Comparison of ENCODE assay signal across 13 mouse cellular contexts in the genomic region with DNA sequence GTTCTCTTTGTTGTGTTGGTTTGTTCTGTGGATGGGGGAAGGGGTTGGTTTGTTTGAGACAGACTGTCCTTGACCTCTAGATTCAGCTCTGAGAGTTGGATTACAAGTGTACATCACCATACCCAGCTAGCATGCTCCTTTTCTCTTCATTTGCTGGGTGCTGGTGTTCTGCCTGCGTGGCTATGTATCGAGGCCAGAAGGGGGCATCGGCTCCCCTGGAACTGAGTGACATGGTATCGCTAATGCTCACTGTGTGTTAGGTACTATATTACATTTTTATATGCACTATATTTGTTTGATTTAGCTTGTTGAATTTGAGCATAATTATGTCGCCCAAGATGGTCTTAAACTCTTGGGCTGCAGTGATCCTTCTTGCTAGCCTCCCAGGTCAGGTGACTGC. TPM values are rescaled to one million over a fixed set of nuclear protein-coding genes. Genes with fewer than 3 reads are reported as not detected.
DNase-seq lines count a peak whose midpoint lies in the region; ATAC-seq and TF ChIP-seq lines count a peak whose summit lies in the region.
"Had no signal": no experiment of that assay in that cellular context is flagged by ENCODE, and none has a peak within 500 bp of the region (broad histone marks: within the 10 kb centered on the region; RNA-seq: fewer than 3 reads in every experiment).

No protein-coding gene starts in this region.

- DNase-seq in heart, adult 2 months, result no peak
- DNase-seq in liver, embryonic 14.5 days (ENCODE audit: low read depth in 3 of 3, low spot score in 3 of 3), result no peak
- no peak for DNase-seq in liver
- no peak for DNase-seq in spleen, postnatal 36 days (ENCODE audit: low spot score in 2 of 2)
- DNase-seq in neural tube, embryonic 10.5 days (ENCODE audit: extremely low spot score, low spot score), result no peak
- DNase-seq: B cell, adult 2 months; cerebellum, postnatal 10 days; retina, postnatal 1 day; spleen, adult 18-20 months had no signal

- 88% methylated on average over 5 of the region's 5 CpGs for WGBS in heart, adult 2 months
- WGBS in heart, embryonic 12.5 days, result 86% methylated on average over 5 of the region's 5 CpGs
- 79% methylated on average over 5 of the region's 5 CpGs for WGBS in liver, embryonic 14.5 days (ENCODE audit: insufficient replicate concordance)
- WGBS in embryonic facial prominence, embryonic 15.5 days, result 79% methylated on average over 5 of the region's 5 CpGs

- no peaks in the 10 kb centered on the region for H3K36me3 ChIP-seq in heart, adult 2 months (ENCODE audit: control insufficient read depth, insufficient read depth, low read length)
- peaks cover 80% of the 10 kb centered on the region for H3K36me3 ChIP-seq in heart, embryonic 12.5 days
- no peaks in the 10 kb centered on the region; the same call in 1 of the 2 replicates for H3K36me3 ChIP-seq in liver, embryonic 14.5 days (replicated peaks; ENCODE audit: control insufficient read depth, insufficient read depth, low read depth)
- H3K36me3 ChIP-seq in ES-Bruce4 (ENCODE audit: control insufficient read depth, insufficient read depth, low read length, poor library complexity, severe bottlenecking), result peaks cover 7% of the 10 kb centered on the region
- peaks cover 66% of the 10 kb centered on the region for H3K36me3 ChIP-seq in embryonic facial prominence, embryonic 15.5 days

- H3K9ac ChIP-seq in heart, adult 2 months (ENCODE audit: low read depth, low read length), result no peak overlapping the region
- H3K9ac ChIP-seq in heart, embryonic 12.5 days, result no peak overlapping the region
- H3K9ac ChIP-seq in liver, embryonic 14.5 days (replicated peaks), result no peak overlapping the region
- H3K9ac ChIP-seq in ES-Bruce4 (ENCODE audit: low read depth, poor library complexity, severe bottlenecking), result no peak overlapping the region
- H3K9ac ChIP-seq in embryonic facial prominence, embryonic 15.5 days, result no peak overlapping the region

- H3K79me2 ChIP-seq in heart, adult 2 months (replicated peaks; ENCODE audit: control insufficient read depth, insufficient read depth, low read length), result peaks cover 2% of the 10 kb centered on the region

- peaks cover 1% of the 10 kb centered on the region for H3K4me1 ChIP-seq in heart, adult 2 months (ENCODE audit: control insufficient read depth, insufficient read depth, low read length)
- peaks cover 14% of the 10 kb centered on the region for H3K4me1 ChIP-seq in heart, embryonic 12.5 days (replicated peaks)
- H3K4me1 ChIP-seq in liver, embryonic 14.5 days (replicated peaks; ENCODE audit: control insufficient read depth in 2 of 2, insufficient read depth in 2 of 2, low read length in 1 of 2), result peaks cover 2 to 6% of the 10 kb centered on the region in 2 experiments; a peak in 3 of 4 replicates
- no peaks in the 10 kb centered on the region for H3K4me1 ChIP-seq in ES-Bruce4 (ENCODE audit: control insufficient read depth, insufficient read depth, low read length)
- H3K4me1 ChIP-seq in embryonic facial prominence, embryonic 15.5 days, result no peaks in the 10 kb centered on the region; the same call in 1 of the 2 replicates

- TF ChIP-seq CTCF in heart, adult 2 months (IDR thresholded peaks at IDR 0.05), result peak; percentile 33
- peak; percentile 57 for TF ChIP-seq CTCF in liver, embryonic 14.5 days (IDR thresholded peaks at IDR 0.05; ENCODE audit: low read depth)
- TF ChIP-seq CTCF in ES-Bruce4 (IDR thresholded peaks at IDR 0.05; ENCODE audit: low read depth, low read length), result peak; percentile 51

- TF ChIP-seq EP300 in heart, adult 2 months (IDR thresholded peaks at IDR 0.05; ENCODE audit: insufficient read depth, low read depth, low read length), result no peak
- no peak for TF ChIP-seq EP300 in liver, embryonic 14.5 days (IDR thresholded peaks at IDR 0.05; ENCODE audit: low read depth)
- no peak for TF ChIP-seq EP300 in ES-Bruce4 (IDR thresholded peaks at IDR 0.05; ENCODE audit: insufficient read depth, low read depth, low read length)

- H3K27me3 ChIP-seq in heart, adult 2 months (ENCODE audit: control insufficient read depth, insufficient read depth, low read length), result no peaks in the 10 kb centered on the region
- H3K27me3 ChIP-seq in heart, embryonic 12.5 days (replicated peaks), result no peaks in the 10 kb centered on the region
- no peaks in the 10 kb centered on the region for H3K27me3 ChIP-seq in liver, embryonic 14.5 days (ENCODE audit: control insufficient read depth, insufficient read depth, low read length)
- no peaks in the 10 kb centered on the region for H3K27me3 ChIP-seq in ES-Bruce4 (ENCODE audit: control insufficient read depth, insufficient read depth, low read length, poor library complexity, severe bottlenecking)
- H3K27me3 ChIP-seq in embryonic facial prominence, embryonic 15.5 days, result no peaks in the 10 kb centered on the region

- no peak for ATAC-seq in heart, embryonic 12.5 days (ENCODE audit: insufficient number of reproducible peaks, low FRiP score)
- no peak for ATAC-seq in liver, embryonic 14.5 days (ENCODE audit: insufficient read depth)
- no peak for ATAC-seq in embryonic facial prominence, embryonic 15.5 days (ENCODE audit: insufficient number of reproducible peaks, low FRiP score, low TSS enrichment, low read depth)

- TF ChIP-seq POLR2A in heart, adult 2 months (IDR thresholded peaks at IDR 0.05; ENCODE audit: insufficient read depth, low read depth, low read length), result no peak
- no peak for TF ChIP-seq POLR2A in ES-Bruce4 (IDR thresholded peaks at IDR 0.05; ENCODE audit: insufficient read depth, low read length)

- no peak overlapping the region for H3K4me2 ChIP-seq in heart, embryonic 12.5 days
- H3K4me2 ChIP-seq in liver, embryonic 14.5 days (ENCODE audit: low read depth), result no peak overlapping the region
- no peak overlapping the region for H3K4me2 ChIP-seq in embryonic facial prominence, embryonic 15.5 days (replicated peaks)
- H3K4me2 ChIP-seq: midbrain, embryonic 11.5 days had no signal

- peak overlapping the region; percentile 13 for H3K27ac ChIP-seq in heart, adult 2 months
- H3K27ac ChIP-seq in heart, embryonic 12.5 days (ENCODE audit: poor library complexity, severe bottlenecking), result no peak overlapping the region
- H3K27ac ChIP-seq in liver, embryonic 14.5 days, result no peak overlapping the region
- H3K27ac ChIP-seq in ES-Bruce4 (ENCODE audit: insufficient read depth, low read length), result no peak overlapping the region
- H3K27ac ChIP-seq in embryonic facial prominence, embryonic 15.5 days (replicated peaks), result 0 out of 2 replicates have a peak overlapping the region, but pooled peaks have one; percentile 22

- no peaks in the 10 kb centered on the region for H3K9me3 ChIP-seq in heart, embryonic 12.5 days (replicated peaks)
- no peaks in the 10 kb centered on the region for H3K9me3 ChIP-seq in liver, embryonic 14.5 days (ENCODE audit: control insufficient read depth, low read length)
- no peaks in the 10 kb centered on the region for H3K9me3 ChIP-seq in ES-Bruce4 (replicated peaks; ENCODE audit: control insufficient read depth, insufficient read depth, low read length, poor library complexity, severe bottlenecking)
- no peaks in the 10 kb centered on the region for H3K9me3 ChIP-seq in embryonic facial prominence, embryonic 15.5 days (replicated peaks)

- intact Hi-C loops in heart, adult 2 months (cut with DNase I), result no loop called here

- no peak overlapping the region for H3K4me3 ChIP-seq in heart, adult 2 months
- H3K4me3 ChIP-seq in heart, embryonic 12.5 days, result no peak overlapping the region
- H3K4me3 ChIP-seq in liver, embryonic 14.5 days (ENCODE audit: insufficient read depth in 1 of 2, low read depth in 2 of 2, low read length in 2 of 2), result no peak overlapping the region
- no peak overlapping the region for H3K4me3 ChIP-seq in ES-Bruce4 (ENCODE audit: low read depth, low read length)
- no peak overlapping the region for H3K4me3 ChIP-seq in embryonic facial prominence, embryonic 15.5 days (replicated peaks)

RNA-seq across cellular contexts. Expression of gene Traf4, which starts 19.2 kb away (rescaled TPM):
- 1 to 10 TPM; 3.7 to 6.0 TPM for total RNA-seq in heart, adult 2 months (2021)
- polyA plus RNA-seq in heart, adult 2 months (2012; rRNA removed), result 11.2 and 13.4 TPM in 2 replicates
- polyA plus RNA-seq in heart, embryonic 12.5 days (2016; fragmentation: Nextera tagmentation; extraction: Ambion mirVana), result 51.8 and 52.5 TPM in 2 replicates
- polyA plus RNA-seq in liver, embryonic 14.5 days (2012; rRNA removed), result 35.1 and 39.9 TPM in 2 replicates
- 17.1 and 18.0 TPM in 2 replicates for polyA plus RNA-seq in liver, embryonic 14.5 days (2014; fragmentation: Nextera tagmentation; extraction: Ambion mirVana)
- 87.4 and 99.3 TPM in 2 replicates for polyA plus RNA-seq in ES-Bruce4 (2011; ENCODE audit: insufficient read depth, insufficient read length, low read depth, missing spikeins)
- polyA plus RNA-seq in embryonic facial prominence, embryonic 15.5 days (2015; fragmentation: Nextera tagmentation; extraction: Ambion mirVana), result 83.1 and 89.3 TPM in 2 replicates

RNA-seq across cellular contexts. Expression of gene Nek8, which starts 30.3 kb away (rescaled TPM):
- 1 to 10 TPM; 1.6 to 2.5 TPM for total RNA-seq in heart, adult 2 months (2021)
- 7.0 and 7.6 TPM in 2 replicates for polyA plus RNA-seq in heart, adult 2 months (2012; rRNA removed)
- 12.1 and 16.5 TPM in 2 replicates for polyA plus RNA-seq in heart, embryonic 12.5 days (2016; fragmentation: Nextera tagmentation; extraction: Ambion mirVana)
- 9.8 and 10.6 TPM in 2 replicates for polyA plus RNA-seq in liver, embryonic 14.5 days (2012; rRNA removed)
- 7.4 and 7.8 TPM in 2 replicates for polyA plus RNA-seq in liver, embryonic 14.5 days (2014; fragmentation: Nextera tagmentation; extraction: Ambion mirVana)
- 18.1 and 20.0 TPM in 2 replicates for polyA plus RNA-seq in ES-Bruce4 (2011; ENCODE audit: insufficient read depth, insufficient read length, low read depth, missing spikeins)
- polyA plus RNA-seq in embryonic facial prominence, embryonic 15.5 days (2015; fragmentation: Nextera tagmentation; extraction: Ambion mirVana), result 17.3 and 18.4 TPM in 2 replicates

RNA-seq across cellular contexts. Expression of gene Tlcd1, which starts 30.3 kb away (rescaled TPM):
- total RNA-seq in heart, adult 2 months (2021), result 1 to 10 TPM; 5.4 to 5.7 TPM
- polyA plus RNA-seq in heart, adult 2 months (2012; rRNA removed), result 15.7 and 17.3 TPM in 2 replicates
- 11.7 and 14.2 TPM in 2 replicates for polyA plus RNA-seq in heart, embryonic 12.5 days (2016; fragmentation: Nextera tagmentation; extraction: Ambion mirVana)
- polyA plus RNA-seq in liver, embryonic 14.5 days (2012; rRNA removed), result 47.4 and 69.6 TPM in 2 replicates
- polyA plus RNA-seq in liver, embryonic 14.5 days (2014; fragmentation: Nextera tagmentation; extraction: Ambion mirVana), result 44.9 and 50.5 TPM in 2 replicates
- polyA plus RNA-seq in ES-Bruce4 (2011; ENCODE audit: insufficient read depth, insufficient read length, low read depth, missing spikeins), result 12.2 and 13.2 TPM in 2 replicates
- polyA plus RNA-seq in embryonic facial prominence, embryonic 15.5 days (2015; fragmentation: Nextera tagmentation; extraction: Ambion mirVana), result 30.3 and 32.8 TPM in 2 replicates

RNA-seq across cellular contexts. Expression of gene Rpl23a, which starts 37.2 kb away (rescaled TPM):
- 100 to 1,000 TPM; 801 to 911 TPM for total RNA-seq in heart, adult 2 months (2021)
- polyA plus RNA-seq in heart, adult 2 months (2012; rRNA removed), result 155 and 253 TPM in 2 replicates
- 847 and 859 TPM in 2 replicates for polyA plus RNA-seq in heart, embryonic 12.5 days (2016; fragmentation: Nextera tagmentation; extraction: Ambion mirVana)
- 628 and 1,347 TPM in 2 replicates for polyA plus RNA-seq in liver, embryonic 14.5 days (2012; rRNA removed)
- polyA plus RNA-seq in liver, embryonic 14.5 days (2014; fragmentation: Nextera tagmentation; extraction: Ambion mirVana), result 1,087 and 1,100 TPM in 2 replicates
- 2,740 and 2,914 TPM in 2 replicates for polyA plus RNA-seq in ES-Bruce4 (2011; ENCODE audit: insufficient read depth, insufficient read length, low read depth, missing spikeins)
- 1,371 and 1,410 TPM in 2 replicates for polyA plus RNA-seq in embryonic facial prominence, embryonic 15.5 days (2015; fragmentation: Nextera tagmentation; extraction: Ambion mirVana)

RNA-seq across cellular contexts. Expression of gene Rab34, which starts 42.1 kb away (rescaled TPM):
- total RNA-seq in heart, adult 2 months (2021), result 1 to 10 TPM; 8.2 to 9.8 TPM
- 17.2 and 17.5 TPM in 2 replicates for polyA plus RNA-seq in heart, adult 2 months (2012; rRNA removed)
- 53.3 and 54.6 TPM in 2 replicates for polyA plus RNA-seq in heart, embryonic 12.5 days (2016; fragmentation: Nextera tagmentation; extraction: Ambion mirVana)
- 7.1 and 7.7 TPM in 2 replicates for polyA plus RNA-seq in liver, embryonic 14.5 days (2012; rRNA removed)
- 11.3 and 12.4 TPM in 2 replicates for polyA plus RNA-seq in liver, embryonic 14.5 days (2014; fragmentation: Nextera tagmentation; extraction: Ambion mirVana)
- 33.1 and 36.1 TPM in 2 replicates for polyA plus RNA-seq in ES-Bruce4 (2011; ENCODE audit: insufficient read depth, insufficient read length, low read depth, missing spikeins)
- polyA plus RNA-seq in embryonic facial prominence, embryonic 15.5 days (2015; fragmentation: Nextera tagmentation; extraction: Ambion mirVana), result 164 and 171 TPM in 2 replicates

Comparison
In these comparisons a context has a peak if more than half of its experiments do, and no peak if none do; other contexts are left out.
1. H3K27ac ChIP-seq: peak in heart, adult 2 months (single experiment) and embryonic facial prominence, embryonic 15.5 days (single experiment); none in heart, embryonic 12.5 days (single experiment), liver, embryonic 14.5 days (single experiment) and ES-Bruce4 (single experiment).
2. Peak in every context shown above with its lines, with median percentiles within 50 percentile points of each other: CTCF ChIP-seq.